Mouse (Mus musculus) C2C12 (cell line): ENCODE data around the gene Zfp341.

Source experiments
- CEBPB ChIP-seq: IDR thresholded peaks from one replicate; pipeline ENCODE4 v1.6.1; 2011; ENCODE audit warnings: low read depth, mild to moderate bottlenecking, control low read depth, moderate library complexity
- CTCF ChIP-seq: IDR thresholded peaks from one replicate; pipeline ENCODE4 v1.5.1; 2011; ENCODE audit not compliant: control insufficient read depth, insufficient read depth, insufficient read length
- FOSL1 ChIP-seq: IDR thresholded peaks from one replicate; pipeline ENCODE4 v1.8.0; 2011; ENCODE audit warnings: mild to moderate bottlenecking, low read length; ENCODE audit not compliant: poor library complexity, insufficient read depth, severe bottlenecking
- MAX ChIP-seq: IDR thresholded peaks from one replicate; pipeline ENCODE4 v1.6.1; 2011; ENCODE audit warnings: mild to moderate bottlenecking, control low read depth
- MYOD1 ChIP-seq: IDR thresholded peaks from one replicate; pipeline ENCODE4 v1.6.1; 2011; ENCODE audit warnings: low read depth; ENCODE audit not compliant: control insufficient read depth, insufficient read length
- MYOG ChIP-seq: IDR thresholded peaks from one replicate; pipeline ENCODE4 v1.6.1; 2011; ENCODE audit not compliant: control insufficient read depth, insufficient read length; ENCODE audit errors: extremely low read depth
- USF1 ChIP-seq: IDR thresholded peaks from one replicate; pipeline ENCODE4 v1.6.1; 2011; ENCODE audit warnings: low read depth, mild to moderate bottlenecking, control low read depth, moderate library complexity

DNA sequence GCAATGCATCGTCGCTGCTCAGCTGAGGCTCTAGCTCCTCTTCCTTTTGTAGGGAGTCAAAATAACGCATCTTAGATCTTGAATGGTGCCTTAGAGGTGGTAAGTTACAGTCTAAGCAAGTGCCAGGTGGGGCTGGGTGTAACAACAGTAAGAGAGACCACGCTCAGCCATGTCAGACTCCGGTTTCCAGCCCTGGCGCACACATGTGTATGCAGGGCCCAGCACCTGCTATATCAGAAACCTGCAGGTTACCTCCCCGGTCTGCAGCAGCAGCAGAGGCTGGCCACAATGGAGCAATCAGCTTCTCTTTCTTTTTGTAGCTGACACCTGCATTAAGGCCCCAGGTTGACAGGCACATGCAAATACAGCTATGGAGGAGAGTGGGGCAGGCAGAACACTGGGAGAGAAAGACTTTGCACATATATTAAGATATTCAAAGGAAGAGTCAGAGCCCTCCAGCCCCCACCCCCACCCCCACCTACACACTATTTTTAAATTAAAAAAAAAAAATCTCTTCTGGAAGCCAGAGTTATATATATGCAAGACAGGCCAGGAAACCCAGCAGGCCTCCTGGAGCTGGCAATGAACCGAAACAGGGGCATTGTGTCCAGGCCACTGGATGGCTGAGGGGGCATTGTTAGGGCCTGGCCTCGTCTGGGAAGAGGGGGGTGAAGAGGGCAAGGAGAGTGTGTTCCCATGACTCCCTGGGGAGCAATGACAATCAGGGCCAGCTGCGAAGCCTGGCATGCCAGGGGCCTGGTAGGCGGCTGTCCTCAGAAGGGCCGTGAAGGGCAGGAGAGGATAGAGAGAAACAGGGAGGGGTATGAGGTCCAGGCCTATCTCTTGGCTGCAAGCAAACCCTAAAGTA lies 36.0 kb upstream of the Zfp341 start:
- TF ChIP-seq CTCF (no peak), MYOG (no peak), MYOD1 (no peak), CEBPB (no peak), MAX (no peak), USF1 (no peak), FOSL1 (no peak)
